Mouse (Mus musculus): ENCODE measurements around the gene Adamts4. TPM values are rescaled to one million over a fixed set of nuclear protein-coding genes. Genes with fewer than 3 reads are reported as not detected.

Adamts4 gene
- polyA plus RNA-seq (2015; fragmentation: Nextera tagmentation; extraction: Ambion mirVana): 2.1 and 3.0 TPM in 2 replicates

DNA sequence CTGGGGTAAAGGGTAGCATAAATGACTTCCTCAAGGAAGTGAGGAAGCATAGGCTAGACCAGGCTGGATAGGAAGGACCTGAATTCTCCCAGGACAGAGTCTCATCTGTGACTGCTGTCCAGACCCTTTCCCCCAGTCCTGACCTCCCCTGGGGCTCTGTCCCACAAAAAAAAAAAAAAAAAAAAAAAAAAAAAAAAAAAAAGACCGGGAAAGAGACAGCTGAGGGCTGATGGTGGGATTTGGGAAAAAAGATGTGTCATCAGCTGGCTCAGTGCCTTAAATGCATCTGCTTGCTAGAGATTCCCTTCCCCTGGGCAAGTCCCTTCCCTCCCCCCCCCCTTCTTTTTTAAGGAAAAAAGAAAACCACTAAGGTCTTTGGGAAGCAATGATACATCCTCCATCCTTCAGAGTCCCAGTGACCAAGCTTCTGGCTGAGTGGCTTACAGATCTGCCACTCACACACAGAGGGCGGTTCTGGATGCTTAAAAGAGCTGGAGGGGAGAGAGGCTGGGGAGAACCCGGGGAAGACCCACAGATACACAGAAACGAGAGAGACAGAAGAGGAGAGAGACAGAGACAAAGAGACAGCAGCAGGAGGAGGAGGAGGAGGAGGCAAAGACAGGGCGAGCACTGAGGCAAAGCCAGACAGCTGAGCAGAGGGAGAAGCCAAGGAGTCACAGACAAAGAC is at the start of gene Adamts4:
Adamts4 (plus strand) TSS at position 509 of the 688 bp plus-strand sequence.

DNA sequence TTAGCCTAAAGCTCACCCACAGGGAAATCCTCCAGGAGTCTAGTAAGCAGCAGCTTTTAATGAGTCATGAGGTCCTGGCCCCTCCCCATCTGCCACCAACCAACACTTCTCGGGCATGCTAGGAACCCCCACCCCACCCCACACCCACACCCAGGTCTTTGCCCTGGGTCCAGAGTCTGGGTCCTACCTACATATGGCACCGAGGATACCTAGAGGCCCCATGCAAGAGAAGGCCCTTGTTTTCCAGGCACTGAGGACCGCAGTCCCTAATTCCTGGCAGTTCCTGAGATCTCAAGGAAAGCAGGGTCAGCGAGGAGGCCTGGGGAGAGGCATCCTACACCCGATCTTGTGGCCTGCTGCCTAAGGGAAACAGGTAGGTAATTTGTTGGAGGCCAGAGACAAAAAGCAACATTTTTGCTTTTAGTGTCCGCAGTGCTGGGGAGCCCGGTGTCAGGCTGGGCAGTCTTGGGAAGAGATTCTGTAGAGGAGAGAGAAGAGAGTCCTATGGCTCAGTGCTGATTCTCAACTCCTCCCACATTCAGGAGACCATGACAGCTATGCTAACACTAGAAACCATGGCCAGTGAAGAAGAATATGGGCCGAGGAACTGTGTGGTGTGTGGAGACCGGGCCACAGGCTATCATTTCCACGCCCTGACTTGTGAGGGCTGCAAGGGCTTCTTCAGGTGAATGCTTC is 36.3 kb upstream of the Adamts4 start, which contains the start of gene Nr1i3:
Nr1i3 (plus strand) TSS at position 170 of the 696 bp plus-strand sequence.

GRCm38 (mm10) chr1:171222238-171223155 is 27.7 kb upstream of the Adamts4 start, which contains the start of gene Tomm40l:
TSS of gene Tomm40l (minus strand) at chr1:171222514.

GRCm38 (mm10) chr1:171224857-171225256 is 25.4 kb upstream of the Adamts4 start, which contains the start of gene Apoa2:
TSS of gene Apoa2 (plus strand) at chr1:171225054.

GRCm38 (mm10) chr1:171234126-171234525 is 16.1 kb upstream of the Adamts4 start, which contains the start of gene Fcer1g:
TSS of gene Fcer1g (minus strand) at chr1:171234365.

GRCm38 (mm10) chr1:171250680-171251593 is 716 bp downstream of the Adamts4 start, which contains the start of gene Ndufs2:
TSS of gene Ndufs2 (minus strand) at chr1:171251388.

DNA sequence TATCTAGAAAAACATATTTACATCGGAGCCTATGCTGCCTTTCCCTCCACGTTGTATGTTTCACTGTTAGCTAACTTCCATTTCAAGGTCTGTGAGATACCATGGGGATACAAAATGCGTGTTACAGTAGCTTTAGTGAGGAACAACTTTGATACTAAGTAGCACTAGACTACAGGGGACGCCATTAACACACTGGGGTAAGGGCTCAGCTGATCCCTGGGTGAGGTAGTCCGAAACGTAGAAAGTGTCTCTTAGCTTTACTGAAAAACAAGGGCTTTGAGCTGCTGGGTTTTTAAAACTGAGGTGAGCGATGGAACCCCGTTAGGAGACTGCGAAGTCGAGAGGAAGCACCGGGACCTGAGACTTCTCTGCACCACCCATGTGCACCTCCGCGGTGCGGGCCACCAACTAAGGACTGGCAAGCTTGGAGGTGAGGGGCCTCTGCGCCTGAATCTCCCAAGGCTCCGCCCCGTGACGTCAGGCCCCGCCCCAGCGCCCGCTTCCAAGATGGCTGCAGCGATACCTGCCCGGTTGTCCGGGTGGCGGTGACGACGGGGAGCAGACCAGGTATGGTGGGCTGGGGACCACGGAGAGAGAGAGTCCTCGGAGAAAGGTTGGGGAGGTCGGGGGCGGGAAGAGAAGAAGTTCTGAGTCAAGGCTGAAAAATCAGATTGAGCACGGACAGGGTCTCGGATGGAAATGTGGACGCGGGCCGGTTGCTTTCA is 19.8 kb downstream of the Adamts4 start, which contains the start of gene B4galt3:
B4galt3 (plus strand) TSS at position 481 of the 725 bp plus-strand sequence.

GRCm38 (mm10) chr1:171280916-171281527 is 30.8 kb downstream of the Adamts4 start, which contains the start of gene Ppox:
TSS of gene Ppox (minus strand) at chr1:171281186.

GRCm38 (mm10) chr1:171287136-171288081 is 37.2 kb downstream of the Adamts4 start, which contains the start of gene Usp21:
TSS of gene Usp21 (minus strand) at chr1:171287991.

DNA sequence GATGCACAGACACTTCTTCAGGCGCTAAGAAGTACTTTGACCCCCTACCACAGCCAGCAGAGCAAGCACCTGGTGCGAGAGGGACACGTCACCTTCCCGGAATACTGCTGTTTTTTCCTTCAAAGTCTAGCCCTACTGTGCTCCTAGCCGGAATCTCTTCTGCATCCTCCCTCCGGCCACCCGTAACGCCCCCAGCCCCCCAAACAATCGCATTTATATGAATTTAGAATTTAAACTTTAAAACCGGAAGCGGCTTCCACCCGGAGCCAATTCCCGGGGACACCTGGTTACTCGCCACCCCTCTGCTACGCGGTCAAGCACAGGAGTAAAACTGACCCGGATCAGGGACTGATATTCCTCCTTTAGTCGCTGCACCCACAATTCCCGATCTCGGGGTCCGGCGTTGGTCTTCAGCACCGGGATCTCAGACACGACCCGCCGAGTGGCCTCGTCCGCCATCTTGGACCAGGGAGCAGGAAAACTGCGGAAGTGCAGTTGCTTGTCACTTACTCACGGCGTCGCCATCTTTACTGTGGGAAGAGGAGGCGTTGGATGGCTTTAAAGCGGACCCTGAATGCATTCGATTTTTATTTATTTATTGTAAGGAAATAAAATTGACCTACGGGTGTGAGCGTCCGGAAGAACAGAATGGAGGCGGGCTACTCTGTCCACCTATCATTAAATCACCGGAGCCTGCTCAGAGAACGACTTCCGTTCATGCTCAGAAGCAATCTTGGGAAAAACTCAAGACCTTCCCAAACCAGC is 44.3 kb downstream of the Adamts4 start, which contains the start of gene Ufc1:
Ufc1 (minus strand) TSS at position 727 of the 765 bp plus-strand sequence.

Other genes with a start within 250 kb of the Adamts4 start
- gene Fcgr4, start 231.5 kb upstream of the Adamts4 start, polyA plus RNA-seq (2015; fragmentation: Nextera tagmentation; extraction: Ambion mirVana): 10.4 and 13.2 TPM in 2 replicates
- gene Fcgr3, start 185.5 kb upstream of the Adamts4 start, polyA plus RNA-seq (2015; fragmentation: Nextera tagmentation; extraction: Ambion mirVana): 54.2 and 78.2 TPM in 2 replicates
- 1.5 and 2.0 TPM in 2 replicates for gene Cfap126, start 136.5 kb upstream of the Adamts4 start, polyA plus RNA-seq (2015; fragmentation: Nextera tagmentation; extraction: Ambion mirVana)
- gene Sdhc, start 99.8 kb upstream of the Adamts4 start, polyA plus RNA-seq (2015; fragmentation: Nextera tagmentation; extraction: Ambion mirVana): 133 and 137 TPM in 2 replicates
- gene Mpz, start 99.7 kb upstream of the Adamts4 start, polyA plus RNA-seq (2015; fragmentation: Nextera tagmentation; extraction: Ambion mirVana): 0.06 TPM in 1 of 2 replicates, not detected in the other
- 4.2 and 6.1 TPM in 2 replicates for gene Pcp4l1, start 54.2 kb upstream of the Adamts4 start, polyA plus RNA-seq (2015; fragmentation: Nextera tagmentation; extraction: Ambion mirVana)
- gene Nr1i3, start 36.5 kb upstream of the Adamts4 start, polyA plus RNA-seq (2015; fragmentation: Nextera tagmentation; extraction: Ambion mirVana): 0.04 and 0.23 TPM in 2 replicates
- 13.0 and 14.5 TPM in 2 replicates for gene Tomm40l, start 27.9 kb upstream of the Adamts4 start, polyA plus RNA-seq (2015; fragmentation: Nextera tagmentation; extraction: Ambion mirVana)
- gene Apoa2, start 25.4 kb upstream of the Adamts4 start, polyA plus RNA-seq (2015; fragmentation: Nextera tagmentation; extraction: Ambion mirVana): 5.4 and 10.5 TPM in 2 replicates
- gene Fcer1g, start 16.1 kb upstream of the Adamts4 start, polyA plus RNA-seq (2015; fragmentation: Nextera tagmentation; extraction: Ambion mirVana): 259 and 395 TPM in 2 replicates
- gene Ndufs2, start 967 bp downstream of the Adamts4 start, polyA plus RNA-seq (2015; fragmentation: Nextera tagmentation; extraction: Ambion mirVana): 120 and 129 TPM in 2 replicates
- gene B4galt3, start 19.9 kb downstream of the Adamts4 start, polyA plus RNA-seq (2015; fragmentation: Nextera tagmentation; extraction: Ambion mirVana): 39.0 and 44.1 TPM in 2 replicates
- 146 and 167 TPM in 2 replicates for gene Ppox, start 30.8 kb downstream of the Adamts4 start, polyA plus RNA-seq (2015; fragmentation: Nextera tagmentation; extraction: Ambion mirVana)
- 34.0 and 36.2 TPM in 2 replicates for gene Usp21, start 37.6 kb downstream of the Adamts4 start, polyA plus RNA-seq (2015; fragmentation: Nextera tagmentation; extraction: Ambion mirVana)
- 62.2 and 65.2 TPM in 2 replicates for gene Ufc1, start 44.6 kb downstream of the Adamts4 start, polyA plus RNA-seq (2015; fragmentation: Nextera tagmentation; extraction: Ambion mirVana)
- 21.7 and 22.4 TPM in 2 replicates for gene Dedd, start 78.7 kb downstream of the Adamts4 start, polyA plus RNA-seq (2015; fragmentation: Nextera tagmentation; extraction: Ambion mirVana)
- 17.3 and 21.0 TPM in 2 replicates for gene Nit1, start 95.2 kb downstream of the Adamts4 start, polyA plus RNA-seq (2015; fragmentation: Nextera tagmentation; extraction: Ambion mirVana)
- 63.8 and 71.4 TPM in 2 replicates for gene Pfdn2, start 95.2 kb downstream of the Adamts4 start, polyA plus RNA-seq (2015; fragmentation: Nextera tagmentation; extraction: Ambion mirVana)
- gene Klhdc9, start 110.4 kb downstream of the Adamts4 start, polyA plus RNA-seq (2015; fragmentation: Nextera tagmentation; extraction: Ambion mirVana): 0.49 and 0.56 TPM in 2 replicates
- gene Nectin4, start 119.7 kb downstream of the Adamts4 start, polyA plus RNA-seq (2015; fragmentation: Nextera tagmentation; extraction: Ambion mirVana): 0.30 and 0.41 TPM in 2 replicates
- 14.1 and 20.7 TPM in 2 replicates for gene Arhgap30, start 138.5 kb downstream of the Adamts4 start, polyA plus RNA-seq (2015; fragmentation: Nextera tagmentation; extraction: Ambion mirVana)
- 36.7 and 42.8 TPM in 2 replicates for gene Usf1, start 160.9 kb downstream of the Adamts4 start, polyA plus RNA-seq (2015; fragmentation: Nextera tagmentation; extraction: Ambion mirVana)
- gene Tstd1, start 168.5 kb downstream of the Adamts4 start, polyA plus RNA-seq (2015; fragmentation: Nextera tagmentation; extraction: Ambion mirVana): 2.8 and 4.4 TPM in 2 replicates
- 24.5 and 31.5 TPM in 2 replicates for gene F11r, start 187.1 kb downstream of the Adamts4 start, polyA plus RNA-seq (2015; fragmentation: Nextera tagmentation; extraction: Ambion mirVana)